Mouse (Mus musculus): ENCODE data around the gene Cox6a1. TPM values are rescaled to one million over a fixed set of nuclear protein-coding genes. Genes with fewer than 3 reads are reported as not detected.
"Not testable (repeated sequence)": the region's sequence is repeated elsewhere in the genome, so short reads cannot be mapped to it uniquely, and the experiment has no call there.

Gene Cox6a1
- total and polyA plus RNA-seq, 3 experiments: 143 to 1,989 (median 312) TPM

DNA sequence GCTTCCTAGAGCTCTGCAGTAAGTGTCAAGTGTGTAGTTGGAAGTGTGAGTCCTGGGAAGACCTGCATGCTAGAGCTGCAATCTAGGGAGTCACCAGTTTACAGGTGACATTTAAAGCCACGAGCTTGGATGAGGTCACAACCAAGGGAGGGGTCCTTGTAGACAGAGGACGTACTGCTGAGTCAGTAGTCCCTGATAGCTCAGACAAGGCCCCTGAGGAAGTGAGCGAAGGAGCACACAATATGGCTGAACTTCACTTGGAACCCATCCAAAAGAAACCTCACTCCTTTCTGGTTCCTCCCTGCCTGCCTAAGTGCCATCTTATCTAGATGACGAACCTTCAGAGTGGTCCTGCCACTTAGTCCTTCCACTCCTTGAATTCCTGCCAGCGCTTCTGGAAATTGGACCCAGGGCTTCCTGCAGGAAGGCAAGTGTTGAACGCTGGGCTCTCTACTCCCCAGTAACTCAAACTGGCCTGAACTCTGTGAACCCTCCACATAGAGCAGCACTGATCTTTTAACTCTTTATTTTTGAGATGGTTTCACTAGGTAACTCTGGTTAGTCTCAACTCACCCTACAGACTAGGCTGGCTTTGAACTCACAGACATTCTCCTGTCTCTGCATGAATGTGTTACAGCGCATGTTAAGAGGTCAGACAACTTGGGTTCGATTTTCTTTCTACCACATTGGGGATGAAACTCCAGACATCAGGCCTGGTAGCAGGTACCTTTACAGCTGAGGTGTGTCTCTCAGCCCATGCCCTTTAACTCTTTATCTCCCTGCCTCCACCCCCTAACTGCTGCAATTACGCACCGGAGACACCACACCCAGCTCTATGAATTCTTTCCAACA, 35.7 kb downstream of the Cox6a1 start:
- peaks cover 5% of the 10 kb centered on the region; the same call in 1 of the 2 replicates for H3K27me3 ChIP-seq (ENCODE audit: insufficient read depth, low read length)
- TF ChIP-seq GATA1 (IDR thresholded peaks at IDR 0.05; ENCODE audit: borderline replicate concordance, low read length): no peak
- TF ChIP-seq CTCF (IDR thresholded peaks at IDR 0.05; ENCODE audit: low read depth, low read length): no peak
- no peak for TF ChIP-seq GATA2 (IDR thresholded peaks at IDR 0.05; ENCODE audit: borderline replicate concordance, low read depth, low read length)
- TF ChIP-seq TAL1 (conservative IDR thresholded peaks at IDR 0.05; ENCODE audit: low read depth, low read length): no peak
- no peak for TF ChIP-seq POLR2AphosphoS5 (IDR thresholded peaks at IDR 0.05; ENCODE audit: insufficient replicate concordance, low read depth, low read length)
- peaks cover 32% of the 10 kb centered on the region for H3K4me1 ChIP-seq (ENCODE audit: insufficient read depth, low read depth, low read length)
- ATAC-seq (ENCODE audit: extremely low read depth, insufficient number of reproducible peaks, low FRiP score, poor library complexity, severe bottlenecking) (no peak), DNase-seq (ENCODE audit: low spot score) (peak; percentile 37)
- no peaks in the 10 kb centered on the region for H3K9me3 ChIP-seq (replicated peaks)
- H3K36me3 ChIP-seq (replicated peaks): peaks cover 10% of the 10 kb centered on the region
- H3K4me3 ChIP-seq (ENCODE audit: low read depth, low read length): no peak overlapping the region; the same call in 1 of the 2 replicates

DNA sequence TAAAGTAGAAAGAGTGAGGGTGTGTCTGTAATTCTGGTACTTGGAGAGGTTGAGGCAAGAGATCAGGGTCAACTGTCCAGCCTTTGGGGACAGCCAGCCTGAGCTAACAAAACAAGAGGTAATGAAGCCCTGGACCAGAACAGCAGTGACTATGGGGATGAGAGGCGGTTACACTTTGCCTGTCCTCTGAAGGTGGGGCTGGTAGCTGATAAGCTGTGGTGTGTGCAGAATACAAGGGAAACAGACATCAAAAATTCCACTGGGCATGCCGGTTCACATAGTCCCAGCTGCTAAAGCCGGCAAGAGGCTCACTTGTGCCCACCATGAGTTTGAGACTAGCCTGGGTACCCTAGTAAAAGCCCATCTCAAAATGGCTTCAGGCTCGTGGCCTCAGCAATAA, 36.4 kb downstream of the Cox6a1 start:
- H3K4me1 ChIP-seq (ENCODE audit: insufficient read depth, low read depth, low read length): peaks cover 25% of the 10 kb centered on the region
- no peak for DNase-seq (ENCODE audit: low spot score)
- peaks cover 10% of the 10 kb centered on the region for H3K36me3 ChIP-seq (replicated peaks)
- peaks cover 5% of the 10 kb centered on the region; the same call in 1 of the 2 replicates for H3K27me3 ChIP-seq (ENCODE audit: insufficient read depth, low read length)
- TF ChIP-seq POLR2AphosphoS5 (IDR thresholded peaks at IDR 0.05; ENCODE audit: insufficient replicate concordance, low read depth, low read length) (no peak), GATA2 (IDR thresholded peaks at IDR 0.05; ENCODE audit: borderline replicate concordance, low read depth, low read length) (no peak), TAL1 (conservative IDR thresholded peaks at IDR 0.05; ENCODE audit: low read depth, low read length) (no peak), GATA1 (IDR thresholded peaks at IDR 0.05; ENCODE audit: borderline replicate concordance, low read length) (no peak), CTCF (IDR thresholded peaks at IDR 0.05; ENCODE audit: low read depth, low read length) (no peak)
- H3K4me3 ChIP-seq (ENCODE audit: low read depth, low read length): no peak overlapping the region
- no peaks in the 10 kb centered on the region for H3K9me3 ChIP-seq (replicated peaks)
- no peak for ATAC-seq (ENCODE audit: extremely low read depth, insufficient number of reproducible peaks, low FRiP score, poor library complexity, severe bottlenecking)

GRCm38 (mm10) chr5:115302190-115302589, 46.6 kb downstream of the Cox6a1 start:
- not testable (repeated sequence) for H3K4me3 ChIP-seq (ENCODE audit: low read depth, low read length)
- H3K4me1 ChIP-seq (ENCODE audit: insufficient read depth, low read depth, low read length): peaks cover 38% of the 10 kb centered on the region

GRCm38 (mm10) chr5:115301615-115302014, 47.2 kb downstream of the Cox6a1 start:
- Histone ChIP-seq H3K36me3 (replicated peaks) (peaks cover 39% of the 10 kb centered on the region), H3K4me3 (ENCODE audit: low read depth, low read length) (peak overlapping the region; percentile 94), H3K9me3 (replicated peaks) (no peaks in the 10 kb centered on the region), H3K4me1 (ENCODE audit: insufficient read depth, low read depth, low read length) (peaks cover 44% of the 10 kb centered on the region), H3K27me3 (ENCODE audit: insufficient read depth, low read length) (no peaks in the 10 kb centered on the region)
- TF ChIP-seq GATA1 (IDR thresholded peaks at IDR 0.05; ENCODE audit: borderline replicate concordance, low read length): no peak
- no peak for TF ChIP-seq GATA2 (IDR thresholded peaks at IDR 0.05; ENCODE audit: borderline replicate concordance, low read depth, low read length)
- TF ChIP-seq TAL1 (conservative IDR thresholded peaks at IDR 0.05; ENCODE audit: low read depth, low read length): no peak
- no peak for TF ChIP-seq CTCF (IDR thresholded peaks at IDR 0.05; ENCODE audit: low read depth, low read length)
- TF ChIP-seq POLR2AphosphoS5 (IDR thresholded peaks at IDR 0.05; ENCODE audit: insufficient replicate concordance, low read depth, low read length): no peak
- no peak for DNase-seq (ENCODE audit: low spot score)
- ATAC-seq (ENCODE audit: extremely low read depth, insufficient number of reproducible peaks, low FRiP score, poor library complexity, severe bottlenecking): no peak

More at GRCm38 (mm10) chr5:115302190-115302589, 46.6 kb downstream of the Cox6a1 start:
- H3K9me3 ChIP-seq (replicated peaks); H3K27me3 ChIP-seq (ENCODE audit: insufficient read depth, low read length); DNase-seq (ENCODE audit: low spot score); ATAC-seq (ENCODE audit: extremely low read depth, insufficient number of reproducible peaks, low FRiP score, poor library complexity, severe bottlenecking): not testable (repeated sequence)
- peaks cover 33% of the 10 kb centered on the region for H3K36me3 ChIP-seq (replicated peaks)

- peaks cover 45% of the 10 kb centered on the region for H3K36me3 ChIP-seq (replicated peaks)
- peak; percentile 94 for DNase-seq (ENCODE audit: low spot score)
- TF ChIP-seq GATA2 (IDR thresholded peaks at IDR 0.05; ENCODE audit: borderline replicate concordance, low read depth, low read length): no peak
- no peaks in the 10 kb centered on the region for H3K9me3 ChIP-seq (replicated peaks)
- peak; percentile 79 for ATAC-seq (ENCODE audit: extremely low read depth, insufficient number of reproducible peaks, low FRiP score, poor library complexity, severe bottlenecking)
- no peaks in the 10 kb centered on the region for H3K27me3 ChIP-seq (ENCODE audit: insufficient read depth, low read length)
- peak within 1 kb of the TSS; percentile 94 for H3K4me3 ChIP-seq (ENCODE audit: low read depth, low read length)
- H3K4me1 ChIP-seq (ENCODE audit: insufficient read depth, low read depth, low read length): peaks cover 50% of the 10 kb centered on the region
Measured at GRCm38 (mm10) chr5:115300792-115301614, 47.8 kb downstream of the Cox6a1 start, which contains the start of gene Dynll1. Dynll1 (minus strand) TSS chr5:115300999.

DNA sequence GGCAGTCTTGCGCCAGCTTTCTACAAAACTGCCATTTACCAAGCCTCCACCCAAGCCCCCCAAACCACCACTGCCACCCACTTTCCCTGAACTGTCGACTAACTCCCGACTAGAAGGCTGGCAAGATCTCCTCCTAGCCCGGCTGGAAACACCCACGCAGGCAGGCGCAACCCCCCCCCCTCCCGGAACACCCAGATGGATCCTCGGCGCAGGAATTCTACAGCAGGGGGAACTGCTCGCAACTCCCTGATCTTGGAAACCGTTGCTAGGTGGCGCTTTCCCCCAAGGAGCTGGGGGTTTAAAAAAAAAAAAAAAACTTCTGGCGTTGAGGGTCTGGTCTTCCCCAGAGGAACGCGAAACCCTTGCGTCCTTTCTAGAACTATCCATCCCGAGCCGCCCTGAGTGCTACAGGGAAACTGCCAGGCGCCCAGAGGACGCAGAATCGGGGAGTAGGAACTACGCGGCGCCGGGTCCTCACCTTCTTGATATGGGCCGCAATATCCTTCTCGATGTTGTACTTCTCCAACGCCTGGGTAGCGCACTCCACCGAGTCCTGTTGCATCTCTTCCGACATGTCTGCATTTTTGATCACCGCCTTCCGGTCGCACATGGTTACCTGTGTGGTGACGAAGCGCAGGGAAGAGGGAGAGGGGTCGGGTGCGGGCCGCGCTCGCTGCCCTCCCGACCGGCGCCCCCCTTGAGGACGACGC, 48.6 kb downstream of the Cox6a1 start:
- Histone ChIP-seq H3K36me3 (replicated peaks) (peaks cover 51% of the 10 kb centered on the region), H3K4me3 (ENCODE audit: low read depth, low read length) (peak overlapping the region; percentile 94), H3K27me3 (ENCODE audit: insufficient read depth, low read length) (no peaks in the 10 kb centered on the region), H3K4me1 (ENCODE audit: insufficient read depth, low read depth, low read length) (peaks cover 58% of the 10 kb centered on the region), H3K9me3 (replicated peaks) (no peaks in the 10 kb centered on the region)
- TF ChIP-seq POLR2AphosphoS5 (IDR thresholded peaks at IDR 0.05; ENCODE audit: insufficient replicate concordance, low read depth, low read length): no peak; the same call in 1 of the 2 replicates
- TF ChIP-seq TAL1 (conservative IDR thresholded peaks at IDR 0.05; ENCODE audit: low read depth, low read length): no peak
- TF ChIP-seq CTCF (IDR thresholded peaks at IDR 0.05; ENCODE audit: low read depth, low read length): no peak
- no peak for TF ChIP-seq GATA1 (IDR thresholded peaks at IDR 0.05; ENCODE audit: borderline replicate concordance, low read length)
- no peak for TF ChIP-seq GATA2 (IDR thresholded peaks at IDR 0.05; ENCODE audit: borderline replicate concordance, low read depth, low read length)
- ATAC-seq (ENCODE audit: extremely low read depth, insufficient number of reproducible peaks, low FRiP score, poor library complexity, severe bottlenecking): no peak
- peak; percentile 45 for DNase-seq (ENCODE audit: low spot score)
